Mouse (Mus musculus) myocyte (in vitro differentiated cells): ENCODE measurements around the gene Entpd3. TPM values are rescaled to one million over a fixed set of nuclear protein-coding genes. Genes with fewer than 3 reads are reported as not detected.

Experiments
- H3K27me3 ChIP-seq: one replicate; pipeline ENCODE4 v1.6.1; 2011; ENCODE audit not compliant: control insufficient read depth, insufficient read depth, insufficient read length
- H3K36me3 ChIP-seq: one replicate; pipeline ENCODE4 v1.6.1; 2011; ENCODE audit not compliant: control insufficient read depth, insufficient read depth
- H3K4me2 ChIP-seq: one replicate; pipeline ENCODE4 v1.6.1; 2011; ENCODE audit warnings: low read depth, control low read depth
- H3K4me3 ChIP-seq: one replicate; pipeline ENCODE4 v1.5.1; 2011; ENCODE audit warnings: mild to moderate bottlenecking, control low read depth, moderate library complexity
- H3K79me2 ChIP-seq: one replicate; pipeline ENCODE4 v1.6.1; 2011; ENCODE audit not compliant: control insufficient read depth, insufficient read depth
- H3ac ChIP-seq: one replicate; pipeline ENCODE4 v1.6.1; 2011; ENCODE audit not compliant: control insufficient read depth, insufficient read length
- CEBPB ChIP-seq: IDR thresholded peaks from 2 replicates; pipeline ENCODE4 v1.6.1; 2011; ENCODE audit warnings: mild to moderate bottlenecking, moderate library complexity; ENCODE audit not compliant: poor library complexity, insufficient read depth, severe bottlenecking
- E2F4 ChIP-seq: IDR thresholded peaks from one replicate; pipeline ENCODE4 v1.6.1; 2011; ENCODE audit warnings: mild to moderate bottlenecking, control low read depth, moderate library complexity; ENCODE audit not compliant: insufficient read depth
- MAX ChIP-seq: IDR thresholded peaks from one replicate; pipeline ENCODE4 v1.6.1; 2011; ENCODE audit warnings: low read depth, mild to moderate bottlenecking, control low read depth
- MYOD1 ChIP-seq, 3 experiments: IDR thresholded peaks; one replicate each; pipeline ENCODE4 v1.6.1; 2011; ENCODE audit warnings: control low read depth in 2 of 3, low read depth in 2 of 3, mild to moderate bottlenecking in 2 of 3, moderate library complexity in 1 of 3; ENCODE audit not compliant: insufficient read length in 2 of 3, control insufficient read depth in 1 of 3
- MYOG ChIP-seq, 3 experiments: IDR thresholded peaks; one replicate each; pipeline ENCODE4 v1.6.1; 2011; ENCODE audit warnings: control low read depth in 2 of 3, low read depth in 2 of 3, mild to moderate bottlenecking in 2 of 3; ENCODE audit not compliant: insufficient read length in 2 of 3, control insufficient read depth in 1 of 3, insufficient read depth in 1 of 3
- POLR2A ChIP-seq: IDR thresholded peaks from one replicate; pipeline ENCODE4 v1.6.1; 2011; ENCODE audit warnings: low read depth, mild to moderate bottlenecking, control low read depth, moderate library complexity; ENCODE audit not compliant: insufficient read length
- POLR2AphosphoS2 ChIP-seq: IDR thresholded peaks from one replicate; pipeline ENCODE4 v1.6.1; 2011; ENCODE audit warnings: low read depth, control low read depth; ENCODE audit not compliant: insufficient read length
- REST ChIP-seq: IDR thresholded peaks from one replicate; pipeline ENCODE4 v1.6.1; 2011; ENCODE audit warnings: mild to moderate bottlenecking, control low read depth, moderate library complexity; ENCODE audit not compliant: insufficient read depth, insufficient read length
- SRF ChIP-seq: IDR thresholded peaks from one replicate; pipeline ENCODE4 v1.6.1; 2011; ENCODE audit warnings: low read depth; ENCODE audit not compliant: control insufficient read depth, insufficient read length
- TCF12 ChIP-seq: IDR thresholded peaks from one replicate; pipeline ENCODE4 v1.6.1; 2011; ENCODE audit warnings: mild to moderate bottlenecking, control low read depth; ENCODE audit not compliant: poor library complexity, insufficient read depth, severe bottlenecking
- TCF3 ChIP-seq: IDR thresholded peaks from one replicate; pipeline ENCODE4 v1.6.1; 2011; ENCODE audit warnings: low read depth, control low read depth; ENCODE audit not compliant: insufficient read length
- USF1 ChIP-seq: IDR thresholded peaks from one replicate; pipeline ENCODE4 v1.6.1; 2011; ENCODE audit warnings: low read depth, mild to moderate bottlenecking, control low read depth, moderate library complexity
- polyA plus RNA-seq: library from polyadenylated mRNA; unstranded; fragments of >200 nt; fragmentation: generic; extraction: Trizol; gene quantifications from one replicate; pipeline ENCODE4 v1.2.1, GENCODE M21; 2012; ENCODE audit warnings: missing spikeins

The Entpd3 gene
- polyA plus RNA-seq, 1 experiment: 1.1 TPM

DNA sequence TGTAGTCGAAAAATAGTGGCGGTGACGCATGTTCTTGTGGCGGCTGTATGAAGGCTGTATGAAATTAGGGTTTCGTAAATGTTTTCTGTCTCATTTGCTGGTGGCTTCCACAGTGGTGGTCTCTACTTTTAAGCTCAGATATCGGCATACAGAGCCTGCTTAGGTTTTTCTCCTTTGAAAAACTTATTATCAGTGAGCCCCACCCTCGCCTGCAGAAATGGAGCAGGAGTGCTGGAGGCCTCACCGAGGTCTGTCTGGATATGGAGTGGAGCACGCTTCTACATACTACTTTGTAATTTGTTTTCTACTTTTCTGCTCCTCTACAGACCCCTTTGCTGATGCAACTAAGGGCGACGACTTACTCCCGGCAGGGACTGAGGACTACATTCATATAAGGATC is 45.8 kb upstream of the Entpd3 start:
- TF ChIP-seq POLR2AphosphoS2: no peak
- TF ChIP-seq MAX: no peak
- TF ChIP-seq REST: no peak
- no peak for TF ChIP-seq POLR2A
- TF ChIP-seq MYOG (IDR thresholded peaks at IDR 0.05; ENCODE audit: control insufficient read depth in 1 of 3, insufficient read depth in 1 of 3, insufficient read length in 2 of 3, low read depth in 2 of 3): no peak
- no peak for TF ChIP-seq USF1
- no peak for TF ChIP-seq E2F4
- no peak for TF ChIP-seq TCF3
- TF ChIP-seq SRF: no peak
- TF ChIP-seq TCF12: no peak
- TF ChIP-seq CEBPB: no peak

DNA sequence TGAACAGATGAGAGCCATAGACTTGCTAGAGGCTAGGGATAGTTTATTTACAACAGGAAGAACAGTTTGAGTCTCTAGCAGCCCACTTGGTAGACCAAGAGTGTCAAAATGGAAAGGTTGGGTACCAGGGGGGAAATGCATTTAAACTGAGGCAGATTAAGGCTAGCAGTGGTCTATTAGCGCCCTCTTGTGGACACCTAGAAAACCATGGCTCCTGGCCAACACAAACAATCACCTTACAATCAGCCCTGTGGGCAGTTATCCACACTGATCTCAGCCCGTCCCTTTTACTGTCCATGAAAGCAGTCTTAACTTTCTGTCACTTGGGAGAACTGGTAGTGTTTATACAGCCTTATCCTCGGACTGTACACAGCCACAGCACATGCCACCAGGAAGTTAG is 42.9 kb upstream of the Entpd3 start:
- Histone ChIP-seq H3K4me2 (no peak overlapping the region), H3K79me2 (peaks cover 12% of the 10 kb centered on the region)
- TF ChIP-seq MYOD1 (IDR thresholded peaks at IDR 0.05; ENCODE audit: control insufficient read depth in 1 of 3, insufficient read length in 2 of 3, low read depth in 2 of 3): no peak
- TF ChIP-seq POLR2A: no peak
- TF ChIP-seq TCF3: no peak
- TF ChIP-seq USF1: no peak
- TF ChIP-seq REST: no peak
- TF ChIP-seq E2F4: no peak
- TF ChIP-seq POLR2AphosphoS2: no peak
- TF ChIP-seq TCF12: no peak
- TF ChIP-seq MYOG (IDR thresholded peaks at IDR 0.05; ENCODE audit: control insufficient read depth in 1 of 3, insufficient read depth in 1 of 3, insufficient read length in 2 of 3, low read depth in 2 of 3): no peak
- no peak for TF ChIP-seq MAX
- TF ChIP-seq CEBPB: no peak
- no peak for TF ChIP-seq SRF

More for the DNA sequence above, 45.8 kb upstream of the Entpd3 start:
- H3ac ChIP-seq: peak overlapping the region; percentile 80
- peak overlapping the region; percentile 79 for H3K4me2 ChIP-seq
- H3K79me2 ChIP-seq: peaks cover 12% of the 10 kb centered on the region
- no peaks in the 10 kb centered on the region for H3K27me3 ChIP-seq
- H3K4me3 ChIP-seq: peak overlapping the region; percentile 73
- H3K36me3 ChIP-seq: peaks cover 9% of the 10 kb centered on the region

DNA sequence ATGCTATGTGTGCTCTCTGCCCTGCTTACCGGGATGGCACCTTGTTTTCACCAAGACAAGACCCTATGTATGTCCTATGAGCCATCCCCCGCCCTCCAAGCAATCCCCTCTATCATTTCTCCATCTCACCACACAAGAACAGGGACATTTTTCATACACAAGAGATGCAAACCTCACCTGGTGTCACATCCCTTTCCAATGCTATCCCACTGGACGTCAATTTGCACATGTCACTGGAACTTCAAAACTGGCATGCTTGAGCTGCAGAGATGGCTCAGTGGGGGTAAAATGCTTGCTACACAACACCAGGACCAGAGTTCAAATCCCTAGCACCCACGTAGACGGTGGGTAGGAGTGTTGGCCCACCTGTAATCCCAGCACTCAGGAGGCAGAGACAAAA is 41.6 kb upstream of the Entpd3 start:
- no peak overlapping the region for H3K4me2 ChIP-seq
- TF ChIP-seq REST: no peak
- TF ChIP-seq USF1: no peak
- TF ChIP-seq TCF12: no peak
- no peak for TF ChIP-seq E2F4
- no peak for TF ChIP-seq MYOD1 (IDR thresholded peaks at IDR 0.05; ENCODE audit: control insufficient read depth in 1 of 3, insufficient read length in 2 of 3, low read depth in 2 of 3)
- TF ChIP-seq MYOG (IDR thresholded peaks at IDR 0.05; ENCODE audit: control insufficient read depth in 1 of 3, insufficient read depth in 1 of 3, insufficient read length in 2 of 3, low read depth in 2 of 3): no peak
- TF ChIP-seq CEBPB: no peak
- TF ChIP-seq POLR2A: no peak
- TF ChIP-seq TCF3: no peak
- TF ChIP-seq POLR2AphosphoS2: no peak
- no peak overlapping the region for H3ac ChIP-seq
- H3K27me3 ChIP-seq: no peaks in the 10 kb centered on the region
- peaks cover 9% of the 10 kb centered on the region for H3K36me3 ChIP-seq
- H3K79me2 ChIP-seq: peaks cover 10% of the 10 kb centered on the region
- no peak overlapping the region for H3K4me3 ChIP-seq

More for the DNA sequence above, 42.9 kb upstream of the Entpd3 start:
- Histone ChIP-seq H3K4me3 (no peak overlapping the region), H3K36me3 (peaks cover 9% of the 10 kb centered on the region), H3ac (no peak overlapping the region), H3K27me3 (no peaks in the 10 kb centered on the region)

DNA sequence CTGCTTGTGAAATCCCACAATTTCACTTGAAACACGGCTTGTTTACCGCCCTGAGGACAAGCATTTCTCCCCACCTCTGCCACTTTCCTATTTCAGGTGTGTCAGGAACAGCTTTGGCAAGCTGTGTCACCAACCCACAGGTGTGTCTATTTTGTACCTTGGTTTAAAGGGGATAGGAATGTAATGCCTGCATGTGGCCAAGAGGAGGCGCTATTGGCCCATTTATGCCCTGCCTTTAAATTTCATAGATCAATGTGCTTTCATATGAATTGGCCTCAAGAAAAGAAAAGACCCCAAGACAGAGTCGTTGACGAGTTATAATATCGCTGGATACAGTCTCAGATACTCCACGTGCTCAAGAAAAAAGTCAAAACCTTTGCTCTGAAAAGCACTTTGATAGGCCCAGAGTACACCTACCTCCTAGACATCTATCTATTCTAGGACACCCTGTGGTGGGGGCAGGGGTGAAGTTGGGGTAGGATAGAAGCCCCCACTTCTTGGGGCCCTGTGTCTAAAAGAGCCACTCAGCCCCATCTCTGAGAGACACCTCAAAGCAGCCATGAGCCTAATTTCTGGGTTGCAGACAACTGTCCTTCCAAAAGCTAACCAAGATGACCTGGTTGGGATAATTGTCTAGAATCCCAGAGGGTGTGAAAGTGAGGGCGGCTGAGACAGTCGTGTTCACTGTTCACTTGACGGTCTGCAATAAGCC is 38.3 kb upstream of the Entpd3 start:
- Histone ChIP-seq H3K4me2 (no peak overlapping the region), H3K4me3 (no peak overlapping the region), H3ac (no peak overlapping the region), H3K27me3 (no peaks in the 10 kb centered on the region), H3K79me2 (no peaks in the 10 kb centered on the region), H3K36me3 (no peaks in the 10 kb centered on the region)
- TF ChIP-seq CEBPB (no peak), MYOD1 (IDR thresholded peaks at IDR 0.05; ENCODE audit: control insufficient read depth in 1 of 3, insufficient read length in 2 of 3, low read depth in 2 of 3) (no peak), TCF12 (no peak)

DNA sequence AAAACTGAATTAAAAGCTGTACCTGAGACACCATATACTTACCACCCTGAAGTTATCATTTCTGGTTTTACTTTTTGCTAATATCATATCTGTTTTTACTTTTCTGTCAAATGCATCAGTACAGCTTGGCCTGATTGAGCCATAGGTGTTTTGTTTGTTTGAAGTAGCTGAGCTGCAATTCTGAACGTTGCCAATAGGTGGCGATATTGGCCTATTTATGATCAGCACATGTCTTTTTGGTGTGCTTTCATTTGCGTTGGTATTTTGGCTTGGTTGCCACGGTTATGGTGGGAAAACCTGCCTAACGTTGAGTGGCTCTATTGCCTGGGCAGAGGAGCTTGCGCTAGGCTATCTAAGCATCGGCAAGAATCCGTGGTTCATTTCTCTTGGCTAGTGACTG is 37.6 kb upstream of the Entpd3 start:
- Histone ChIP-seq H3ac (no peak overlapping the region), H3K36me3 (no peaks in the 10 kb centered on the region), H3K4me2 (peak overlapping the region; percentile 22), H3K27me3 (no peaks in the 10 kb centered on the region), H3K4me3 (no peak overlapping the region), H3K79me2 (no peaks in the 10 kb centered on the region)
- TF ChIP-seq SRF (no peak), POLR2A (no peak), TCF3 (no peak), POLR2AphosphoS2 (no peak), REST (no peak), MYOG (IDR thresholded peaks at IDR 0.05; ENCODE audit: control insufficient read depth in 1 of 3, insufficient read depth in 1 of 3, insufficient read length in 2 of 3, low read depth in 2 of 3) (no peak), TCF12 (no peak), MAX (no peak), CEBPB (no peak), USF1 (no peak), E2F4 (no peak), MYOD1 (IDR thresholded peaks at IDR 0.05; ENCODE audit: control insufficient read depth in 1 of 3, insufficient read length in 2 of 3, low read depth in 2 of 3) (no peak)
